Mouse (Mus musculus): ENCODE data around the gene Slc25a27. TPM values are rescaled to one million over a fixed set of nuclear protein-coding genes. Genes with fewer than 3 reads are reported as not detected.

The Slc25a27 gene
- polyA plus RNA-seq, 1 experiment = 70.7 TPM

GRCm38 (mm10) chr17:43684638-43685037 lies 17.6 kb upstream of the Slc25a27 start:
- TF ChIP-seq CTCF (IDR thresholded peaks at IDR 0.05; ENCODE audit: borderline replicate concordance, extremely low read depth, insufficient read depth, insufficient read length) = no peak
- TF ChIP-seq POLR2A (IDR thresholded peaks at IDR 0.05; ENCODE audit: borderline replicate concordance, extremely low read depth, insufficient read depth, insufficient read length, poor library complexity, severe bottlenecking) = no peak
- no peak for DNase-seq (ENCODE audit: low read depth)

GRCm38 (mm10) chr17:43684086-43684485 lies 17.1 kb upstream of the Slc25a27 start:
- TF ChIP-seq CTCF (IDR thresholded peaks at IDR 0.05; ENCODE audit: borderline replicate concordance, extremely low read depth, insufficient read depth, insufficient read length) (no peak), POLR2A (IDR thresholded peaks at IDR 0.05; ENCODE audit: borderline replicate concordance, extremely low read depth, insufficient read depth, insufficient read length, poor library complexity, severe bottlenecking) (no peak)

GRCm38 (mm10) chr17:43677317-43677716 lies 10.3 kb upstream of the Slc25a27 start:
- no peak for TF ChIP-seq POLR2A (IDR thresholded peaks at IDR 0.05; ENCODE audit: borderline replicate concordance, extremely low read depth, insufficient read depth, insufficient read length, poor library complexity, severe bottlenecking)
- TF ChIP-seq CTCF (IDR thresholded peaks at IDR 0.05; ENCODE audit: borderline replicate concordance, extremely low read depth, insufficient read depth, insufficient read length) = no peak
- no peak for DNase-seq (ENCODE audit: low read depth)

More at GRCm38 (mm10) chr17:43684086-43684485, 17.1 kb upstream of the Slc25a27 start:
- DNase-seq (ENCODE audit: low read depth) = no peak

GRCm38 (mm10) chr17:43676241-43676640 lies 9.2 kb upstream of the Slc25a27 start:
- DNase-seq (ENCODE audit: low read depth) = no peak
- TF ChIP-seq CTCF (IDR thresholded peaks at IDR 0.05; ENCODE audit: borderline replicate concordance, extremely low read depth, insufficient read depth, insufficient read length) = no peak; the same call in 1 of the 2 replicates
- TF ChIP-seq POLR2A (IDR thresholded peaks at IDR 0.05; ENCODE audit: borderline replicate concordance, extremely low read depth, insufficient read depth, insufficient read length, poor library complexity, severe bottlenecking) = no peak

GRCm38 (mm10) chr17:43675228-43675627 lies 8.2 kb upstream of the Slc25a27 start:
- peak; percentile 22 for DNase-seq (ENCODE audit: low read depth)
- TF ChIP-seq POLR2A (IDR thresholded peaks at IDR 0.05; ENCODE audit: borderline replicate concordance, extremely low read depth, insufficient read depth, insufficient read length, poor library complexity, severe bottlenecking) (no peak), CTCF (IDR thresholded peaks at IDR 0.05; ENCODE audit: borderline replicate concordance, extremely low read depth, insufficient read depth, insufficient read length) (no peak)

- TF ChIP-seq POLR2A (IDR thresholded peaks at IDR 0.05; ENCODE audit: borderline replicate concordance, extremely low read depth, insufficient read depth, insufficient read length, poor library complexity, severe bottlenecking) (no peak), CTCF (IDR thresholded peaks at IDR 0.05; ENCODE audit: borderline replicate concordance, extremely low read depth, insufficient read depth, insufficient read length) (no peak)
- no peak for DNase-seq (ENCODE audit: low read depth)
Observed at GRCm38 (mm10) chr17:43671907-43672306, 4.9 kb upstream of the Slc25a27 start.

GRCm38 (mm10) chr17:43669145-43669695 lies 2.2 kb upstream of the Slc25a27 start:
- no peak for DNase-seq (ENCODE audit: low read depth)
- TF ChIP-seq POLR2A (IDR thresholded peaks at IDR 0.05; ENCODE audit: borderline replicate concordance, extremely low read depth, insufficient read depth, insufficient read length, poor library complexity, severe bottlenecking) = no peak
- TF ChIP-seq CTCF (IDR thresholded peaks at IDR 0.05; ENCODE audit: borderline replicate concordance, extremely low read depth, insufficient read depth, insufficient read length) = no peak

GRCm38 (mm10) chr17:43667290-43667843 lies 353 bp upstream of the Slc25a27 start, which contains the start of gene Cyp39a1:
TSS of gene Cyp39a1 (plus strand) at chr17:43667425.
- DNase-seq (ENCODE audit: low read depth) = no peak
- TF ChIP-seq POLR2A (IDR thresholded peaks at IDR 0.05; ENCODE audit: borderline replicate concordance, extremely low read depth, insufficient read depth, insufficient read length, poor library complexity, severe bottlenecking) (no peak), CTCF (IDR thresholded peaks at IDR 0.05; ENCODE audit: borderline replicate concordance, extremely low read depth, insufficient read depth, insufficient read length) (no peak)

GRCm38 (mm10) chr17:43651314-43652046 lies 15.5 kb downstream of the Slc25a27 start:
- no peak for DNase-seq (ENCODE audit: low read depth)
- TF ChIP-seq CTCF (IDR thresholded peaks at IDR 0.05; ENCODE audit: borderline replicate concordance, extremely low read depth, insufficient read depth, insufficient read length) (no peak), POLR2A (IDR thresholded peaks at IDR 0.05; ENCODE audit: borderline replicate concordance, extremely low read depth, insufficient read depth, insufficient read length, poor library complexity, severe bottlenecking) (no peak)

GRCm38 (mm10) chr17:43649641-43650436 lies 17.2 kb downstream of the Slc25a27 start:
- no peak for TF ChIP-seq POLR2A (IDR thresholded peaks at IDR 0.05; ENCODE audit: borderline replicate concordance, extremely low read depth, insufficient read depth, insufficient read length, poor library complexity, severe bottlenecking)
- peak; percentile 46; the same call in 1 of the 2 replicates for TF ChIP-seq CTCF (IDR thresholded peaks at IDR 0.05; ENCODE audit: borderline replicate concordance, extremely low read depth, insufficient read depth, insufficient read length)
- no peak for DNase-seq (ENCODE audit: low read depth)

GRCm38 (mm10) chr17:43646925-43647324 lies 20.1 kb downstream of the Slc25a27 start:
- TF ChIP-seq CTCF (IDR thresholded peaks at IDR 0.05; ENCODE audit: borderline replicate concordance, extremely low read depth, insufficient read depth, insufficient read length) = no peak
- DNase-seq (ENCODE audit: low read depth) = no peak

Measured in brain, embryonic 14.5 days (tissue).